Mouse (Mus musculus) intestine, embryonic 14.5 days (tissue): Measurements from ENCODE around the gene Btbd16. TPM values are rescaled to one million over a fixed set of nuclear protein-coding genes. Genes with fewer than 3 reads are reported as not detected.

Source experiments
- ATAC-seq: fragments of 200-750 bp; cut with Nextera tagmentation; replicated peaks from 2 replicates; pipeline ENCODE4 v1.8.0; 2017; ENCODE audit warnings: low read depth, moderate number of reproducible peaks, moderate TSS enrichment, moderate library complexity; ENCODE audit not compliant: low FRiP score, low TSS enrichment
- DNase-seq: peaks from one replicate; pipeline ENCODE4 v3.0.0-alpha.2; 2018; ENCODE audit warnings: low spot score
- H3K27ac ChIP-seq: fragments of 300-500 bp; sonication (generic); 2 replicates; pipeline ENCODE4 v1.5.1; 2014; ENCODE audit warnings: low read depth, mild to moderate bottlenecking, control low read depth
- H3K27me3 ChIP-seq: fragments of 300-500 bp; sonication (generic); replicated peaks from 2 replicates; pipeline ENCODE4 v1.6.1; 2014; ENCODE audit warnings: low read length, control low read depth; ENCODE audit not compliant: control insufficient read depth, insufficient read depth
- H3K36me3 ChIP-seq: fragments of 300-500 bp; sonication (generic); 2 replicates; pipeline ENCODE4 v1.6.1; 2014; ENCODE audit warnings: low read length, control low read depth; ENCODE audit not compliant: control insufficient read depth, insufficient read depth
- H3K4me1 ChIP-seq: fragments of 300-500 bp; sonication (generic); replicated peaks from 2 replicates; pipeline ENCODE4 v1.6.1; 2014; ENCODE audit warnings: low read length, control low read depth, mixed read lengths; ENCODE audit not compliant: control insufficient read depth, insufficient read depth
- H3K4me2 ChIP-seq: fragments of 300-500 bp; sonication (generic); 2 replicates; pipeline ENCODE4 v1.6.1; 2014; ENCODE audit warnings: low read length
- H3K4me3 ChIP-seq: fragments of 300-500 bp; sonication (generic); 2 replicates; pipeline ENCODE4 v1.5.1; 2014; ENCODE audit warnings: low read depth, low read length, control low read depth, mixed read lengths
- H3K9ac ChIP-seq: fragments of 300-500 bp; sonication (generic); 2 replicates; pipeline ENCODE4 v1.6.1; 2014; ENCODE audit warnings: mild to moderate bottlenecking, low read length
- H3K9me3 ChIP-seq: fragments of 300-500 bp; sonication (generic); 2 replicates; pipeline ENCODE4 v1.6.1; 2016; ENCODE audit warnings: low read length, control low read depth; ENCODE audit not compliant: control insufficient read depth
- WGBS: fragments of 180-500 bp; shearing (Covaris S2); extraction: QIAGEN DNeasy Blood & Tissue Kit; methylation state at CpG from one replicate; pipeline ENCODE4 v1.1.7; 2014; 5-methylcytosine and 5-hydroxymethylcytosine counted together
- polyA plus RNA-seq: library from polyadenylated mRNA; unstranded; fragments of >200 nt; fragmentation: Nextera tagmentation; extraction: Ambion mirVana; gene quantifications from 2 replicates; pipeline ENCODE4 v1.2.1, GENCODE M21; 2014

Btbd16 gene
- polyA plus RNA-seq, 1 experiment from 2014 or later, result 0.07 TPM

GRCm38 (mm10) chr7:130741099-130741498, 32.8 kb upstream of the Btbd16 start:
- no peak overlapping the region for H3K4me3 ChIP-seq
- WGBS, result 88% methylated on average over 4 of the region's 4 CpGs

GRCm38 (mm10) chr7:130743239-130744025, 30.4 kb upstream of the Btbd16 start:
- H3K27ac ChIP-seq, result no peak overlapping the region
- 85% methylated on average over 9 of the region's 9 CpGs for WGBS
- no peak for DNase-seq
- H3K9me3 ChIP-seq, result no peaks in the 10 kb centered on the region
- H3K4me3 ChIP-seq, result no peak overlapping the region
- ATAC-seq, result no peak
- H3K9ac ChIP-seq, result no peak overlapping the region
- H3K27me3 ChIP-seq, result no peaks in the 10 kb centered on the region
- no peak overlapping the region for H3K4me2 ChIP-seq
- no peaks in the 10 kb centered on the region for H3K4me1 ChIP-seq
- peaks cover 86% of the 10 kb centered on the region for H3K36me3 ChIP-seq

More at GRCm38 (mm10) chr7:130741099-130741498, 32.8 kb upstream of the Btbd16 start:
- H3K9ac ChIP-seq, result no peak overlapping the region
- ATAC-seq (no peak), DNase-seq (no peak)
- H3K36me3 ChIP-seq, result peaks cover 92% of the 10 kb centered on the region
- H3K27ac ChIP-seq, result no peak overlapping the region
- no peaks in the 10 kb centered on the region for H3K27me3 ChIP-seq
- no peaks in the 10 kb centered on the region for H3K9me3 ChIP-seq
- no peaks in the 10 kb centered on the region for H3K4me1 ChIP-seq
- no peak overlapping the region for H3K4me2 ChIP-seq

- H3K9ac ChIP-seq, result no peak overlapping the region
- peaks cover 65% of the 10 kb centered on the region for H3K36me3 ChIP-seq
- no peak overlapping the region for H3K4me2 ChIP-seq
- H3K27ac ChIP-seq, result no peak overlapping the region
- H3K9me3 ChIP-seq, result no peaks in the 10 kb centered on the region
- 0 out of 2 replicates have a peak, but pooled peaks cover 2% of the 10 kb centered on the region for H3K4me1 ChIP-seq
- no peaks in the 10 kb centered on the region for H3K27me3 ChIP-seq
- ATAC-seq (no peak), DNase-seq (no peak)
- 97% methylated on average over 4 of the region's 4 CpGs for WGBS
- H3K4me3 ChIP-seq, result no peak overlapping the region
These were observed 24.7 kb upstream of the Btbd16 start for GRCm38 (mm10) chr7:130749165-130749564.

- H3K36me3 ChIP-seq, result peaks cover 57% of the 10 kb centered on the region
- H3K4me3 ChIP-seq, result no peak overlapping the region
- no peak overlapping the region for H3K4me2 ChIP-seq
- H3K9ac ChIP-seq, result no peak overlapping the region
- WGBS, result 54% methylated on average over 17 of the region's 17 CpGs
- no peaks in the 10 kb centered on the region for H3K9me3 ChIP-seq
- 0 out of 2 replicates have a peak, but pooled peaks cover 2% of the 10 kb centered on the region for H3K4me1 ChIP-seq
- no peak overlapping the region for H3K27ac ChIP-seq
- ATAC-seq, result no peak
- DNase-seq, result no peak
- H3K27me3 ChIP-seq, result no peaks in the 10 kb centered on the region
These were observed 22.9 kb upstream of the Btbd16 start for GRCm38 (mm10) chr7:130750752-130751490.

- Histone ChIP-seq H3K4me2 (no peak overlapping the region), H3K36me3 (peaks cover 53% of the 10 kb centered on the region), H3K27ac (no peak overlapping the region), H3K9ac (no peak overlapping the region), H3K4me3 (no peak overlapping the region), H3K4me1 (0 out of 2 replicates have a peak, but pooled peaks cover 2% of the 10 kb centered on the region), H3K27me3 (no peaks in the 10 kb centered on the region), H3K9me3 (no peaks in the 10 kb centered on the region)
- ATAC-seq (no peak), DNase-seq (no peak)
- WGBS, result 75% methylated on average over 9 of the region's 9 CpGs
These were observed 22.2 kb upstream of the Btbd16 start for GRCm38 (mm10) chr7:130751678-130752077.

- no peak overlapping the region for H3K4me2 ChIP-seq
- H3K27ac ChIP-seq, result no peak overlapping the region
- H3K4me3 ChIP-seq, result no peak overlapping the region
- DNase-seq, result no peak
- no peak for ATAC-seq
- H3K36me3 ChIP-seq, result peaks cover 56% of the 10 kb centered on the region
- WGBS, result 88% methylated on average over 2 of the region's 2 CpGs
- 0 out of 2 replicates have a peak, but pooled peaks cover 2% of the 10 kb centered on the region for H3K4me1 ChIP-seq
- no peaks in the 10 kb centered on the region for H3K27me3 ChIP-seq
- H3K9me3 ChIP-seq, result no peaks in the 10 kb centered on the region
- H3K9ac ChIP-seq, result no peak overlapping the region
These were observed 19.1 kb upstream of the Btbd16 start for GRCm38 (mm10) chr7:130754790-130755189.

GRCm38 (mm10) chr7:130756343-130756835, 17.5 kb upstream of the Btbd16 start:
- H3K9ac ChIP-seq, result no peak overlapping the region
- H3K36me3 ChIP-seq, result peaks cover 59% of the 10 kb centered on the region
- no peaks in the 10 kb centered on the region for H3K27me3 ChIP-seq
- no peaks in the 10 kb centered on the region for H3K9me3 ChIP-seq
- H3K4me1 ChIP-seq, result no peaks in the 10 kb centered on the region
- DNase-seq (no peak), ATAC-seq (no peak)
- H3K4me2 ChIP-seq, result no peak overlapping the region
- H3K27ac ChIP-seq, result no peak overlapping the region
- WGBS, result 80% methylated on average over 7 of the region's 7 CpGs
- no peak overlapping the region for H3K4me3 ChIP-seq

GRCm38 (mm10) chr7:130757326-130757865, 16.5 kb upstream of the Btbd16 start:
- DNase-seq (no peak), ATAC-seq (no peak)
- no peaks in the 10 kb centered on the region for H3K9me3 ChIP-seq
- no peak overlapping the region for H3K4me3 ChIP-seq
- 0 out of 2 replicates have a peak, but pooled peaks cover 2% of the 10 kb centered on the region for H3K4me1 ChIP-seq
- H3K4me2 ChIP-seq, result no peak overlapping the region
- no peak overlapping the region for H3K27ac ChIP-seq
- H3K27me3 ChIP-seq, result no peaks in the 10 kb centered on the region
- H3K36me3 ChIP-seq, result peaks cover 50% of the 10 kb centered on the region
- no peak overlapping the region for H3K9ac ChIP-seq
- WGBS, result 82% methylated on average over 11 of the region's 11 CpGs
